Mouse (Mus musculus) testis, adult 2 months (tissue): Measurements from ENCODE around the gene Mob1b. TPM values are rescaled to one million over a fixed set of nuclear protein-coding genes. Genes with fewer than 3 reads are reported as not detected.

Source experiments
- H3K27ac ChIP-seq: fragments of 200-500 bp; 2 replicates; pipeline ENCODE4 v1.5.1; 2012; ENCODE audit warnings: low read depth, low read length; ENCODE audit not compliant: control insufficient read depth, insufficient read depth
- H3K27me3 ChIP-seq: fragments of 200-500 bp; 2 replicates; pipeline ENCODE4 v1.6.1; 2012; ENCODE audit warnings: mild to moderate bottlenecking, low read length, moderate library complexity; ENCODE audit not compliant: control insufficient read depth, insufficient read depth
- H3K36me3 ChIP-seq: fragments of 200-500 bp; 2 replicates; pipeline ENCODE4 v1.6.1; 2012; ENCODE audit warnings: mild to moderate bottlenecking, low read length; ENCODE audit not compliant: control insufficient read depth, insufficient read depth
- H3K4me1 ChIP-seq: fragments of 200-500 bp; 2 replicates; pipeline ENCODE4 v1.6.1; 2012; ENCODE audit warnings: low read length; ENCODE audit not compliant: control insufficient read depth, insufficient read depth
- H3K4me3 ChIP-seq: fragments of 200-500 bp; 2 replicates; pipeline ENCODE4 v1.5.1; 2012; ENCODE audit warnings: low read depth, mild to moderate bottlenecking, low read length, moderate library complexity, mixed read lengths; ENCODE audit not compliant: control insufficient read depth
- CTCF ChIP-seq: fragments of 200-500 bp; IDR thresholded peaks from 2 replicates; pipeline ENCODE4 v1.5.1; 2012; ENCODE audit warnings: low read depth, mild to moderate bottlenecking, inconsistent platforms, low read length, moderate library complexity; ENCODE audit not compliant: control insufficient read depth, insufficient read depth, insufficient replicate concordance
- POLR2A ChIP-seq: fragments of 200-500 bp; IDR thresholded peaks from 2 replicates; pipeline ENCODE4 v1.6.1; 2012; ENCODE audit warnings: low read depth, mild to moderate bottlenecking, inconsistent platforms, low read length, moderate library complexity; ENCODE audit not compliant: control insufficient read depth
- polyA plus RNA-seq: library from polyadenylated mRNA; depleted of rRNA; stranded (reverse); fragments of >200 nt; gene quantifications from 2 replicates; pipeline ENCODE4 v1.2.3, GENCODE M21; 2012

Gene Mob1b
- polyA plus RNA-seq, 1 experiment = 4.9 TPM

DNA sequence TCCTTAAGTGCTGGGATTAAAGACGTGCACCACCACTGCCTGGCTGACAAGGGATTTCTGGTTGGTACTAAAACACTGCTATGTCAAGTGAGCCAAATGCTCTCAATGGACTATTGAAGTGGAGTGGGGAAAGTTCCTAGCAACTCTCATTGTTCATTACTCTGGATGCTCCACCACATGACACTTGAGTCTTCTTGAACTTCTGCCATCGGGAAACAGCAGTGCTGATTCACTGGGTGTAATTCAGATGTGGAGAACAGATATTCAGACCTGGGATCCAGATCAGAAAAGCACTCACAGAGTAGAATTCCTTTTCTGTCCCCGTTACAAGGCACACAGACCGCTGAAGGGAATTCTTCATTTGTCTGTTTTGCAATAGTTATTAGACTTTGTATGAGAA is 17.1 kb upstream of the Mob1b start:
- Histone ChIP-seq H3K27me3 (no peaks in the 10 kb centered on the region), H3K27ac (no peak overlapping the region), H3K4me3 (no peak overlapping the region), H3K4me1 (no peaks in the 10 kb centered on the region), H3K36me3 (no peaks in the 10 kb centered on the region)
- TF ChIP-seq POLR2A (no peak), CTCF (no peak)

DNA sequence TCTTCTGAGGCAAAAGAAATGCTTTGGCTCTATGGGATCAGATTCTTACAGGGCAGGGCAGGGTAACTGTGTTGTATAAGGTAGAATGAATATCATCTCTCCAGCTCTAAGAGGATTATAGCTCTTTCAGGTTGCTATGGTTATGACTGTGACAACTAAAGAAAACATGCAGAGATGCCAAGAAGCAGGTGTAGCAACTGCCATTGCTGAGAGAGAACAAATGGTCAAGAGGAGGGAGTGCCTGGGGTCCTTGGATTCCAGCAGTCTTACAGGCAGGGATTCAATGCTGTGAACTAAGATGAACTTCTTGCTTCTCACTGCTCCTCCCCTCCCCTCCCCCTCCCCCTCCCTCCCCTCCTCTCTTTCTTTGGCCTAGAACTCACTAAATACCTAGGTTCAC is 9.5 kb upstream of the Mob1b start:
- H3K36me3 ChIP-seq = no peaks in the 10 kb centered on the region
- no peaks in the 10 kb centered on the region for H3K27me3 ChIP-seq
- no peak overlapping the region for H3K27ac ChIP-seq
- no peak for TF ChIP-seq POLR2A
- TF ChIP-seq CTCF = no peak
- H3K4me1 ChIP-seq = peaks cover 2% of the 10 kb centered on the region; the same call in 1 of the 2 replicates
- H3K4me3 ChIP-seq = no peak overlapping the region

- Histone ChIP-seq H3K4me3 (no peak overlapping the region), H3K27me3 (no peaks in the 10 kb centered on the region), H3K27ac (no peak overlapping the region)
These were observed 8.9 kb upstream of the Mob1b start for GRCm38 (mm10) chr5:88711618-88712224.

DNA sequence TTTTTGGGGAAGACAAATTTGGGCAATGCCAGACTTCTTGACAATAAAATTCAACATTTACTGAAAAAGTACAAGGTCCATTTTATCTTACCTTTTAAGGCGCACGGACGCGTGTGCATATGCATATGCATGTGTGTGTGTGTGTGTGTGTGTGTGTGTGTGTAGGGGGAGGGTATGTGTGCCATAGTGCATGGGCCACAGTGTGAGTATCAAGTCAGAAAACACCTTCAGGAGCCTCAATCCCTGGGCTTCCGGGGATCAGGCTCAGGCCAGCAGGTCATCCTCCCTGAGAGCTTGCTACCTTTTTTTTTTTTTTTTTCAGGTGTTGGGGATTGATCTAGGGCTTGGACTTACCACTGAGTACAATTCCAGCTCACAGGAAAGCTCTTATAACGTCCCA is 8.3 kb upstream of the Mob1b start:
- no peaks in the 10 kb centered on the region for H3K27me3 ChIP-seq
- TF ChIP-seq POLR2A (no peak), CTCF (no peak)
- no peak overlapping the region for H3K4me3 ChIP-seq
- no peaks in the 10 kb centered on the region for H3K36me3 ChIP-seq
- H3K4me1 ChIP-seq = peaks cover 2% of the 10 kb centered on the region; the same call in 1 of the 2 replicates
- no peak overlapping the region for H3K27ac ChIP-seq

More at GRCm38 (mm10) chr5:88711618-88712224, 8.9 kb upstream of the Mob1b start:
- Histone ChIP-seq H3K36me3 (no peaks in the 10 kb centered on the region), H3K4me1 (peaks cover 2% of the 10 kb centered on the region; the same call in 1 of the 2 replicates)
- TF ChIP-seq CTCF (no peak), POLR2A (no peak)

DNA sequence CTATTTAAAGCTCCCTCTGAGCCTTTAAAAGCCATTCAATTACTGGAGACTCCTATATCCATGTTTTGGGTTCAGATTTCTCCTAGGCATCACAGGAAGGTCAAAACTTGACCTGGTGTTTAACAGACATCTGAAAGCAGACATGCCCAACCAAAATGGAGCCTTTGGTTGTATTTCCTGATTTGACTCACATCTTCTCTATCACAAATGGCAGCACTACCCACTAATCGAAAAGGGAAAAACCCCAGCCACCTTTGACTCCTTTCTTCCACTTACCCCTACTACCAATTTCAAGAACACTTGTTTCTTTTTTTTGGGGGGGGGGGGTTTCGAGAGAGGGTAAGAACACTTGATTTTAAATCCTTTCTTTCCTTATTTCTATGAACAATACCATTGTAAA is 3.7 kb upstream of the Mob1b start:
- Histone ChIP-seq H3K27me3 (no peaks in the 10 kb centered on the region), H3K36me3 (no peaks in the 10 kb centered on the region), H3K4me3 (no peak overlapping the region), H3K27ac (no peak overlapping the region), H3K4me1 (peaks cover 10% of the 10 kb centered on the region)
- no peak for TF ChIP-seq POLR2A
- TF ChIP-seq CTCF = no peak

DNA sequence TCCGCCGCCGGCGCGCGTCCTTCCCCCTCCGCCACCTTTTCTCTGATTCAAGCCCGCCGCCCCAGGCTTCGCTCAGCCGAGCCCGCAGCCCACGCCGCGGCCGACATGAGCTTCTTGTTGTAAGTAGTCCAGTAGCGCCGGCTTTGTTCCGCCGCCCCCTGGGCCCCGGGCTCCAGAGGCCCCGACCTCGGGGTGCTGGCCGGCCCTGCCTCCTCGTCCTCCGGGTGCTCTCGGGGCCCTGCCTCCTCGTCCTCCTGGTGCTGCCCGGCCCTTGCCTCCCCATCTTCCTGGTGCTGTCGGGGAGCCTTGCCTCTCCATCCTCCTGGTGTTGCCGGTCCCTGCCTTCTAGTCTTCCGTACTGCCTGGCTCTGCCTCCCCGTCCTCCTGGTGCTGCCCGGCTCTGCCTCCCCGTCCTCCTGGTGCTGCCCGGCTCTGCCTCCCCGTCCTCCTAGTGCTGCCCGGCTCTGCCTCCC is 384 bp downstream of the Mob1b start:
- Histone ChIP-seq H3K27me3 (no peaks in the 10 kb centered on the region), H3K4me3 (peak overlapping the region; percentile 98), H3K4me1 (peaks cover 13% of the 10 kb centered on the region), H3K27ac (peak overlapping the region; percentile 85), H3K36me3 (no peaks in the 10 kb centered on the region)
- TF ChIP-seq POLR2A (no peak), CTCF (no peak)

DNA sequence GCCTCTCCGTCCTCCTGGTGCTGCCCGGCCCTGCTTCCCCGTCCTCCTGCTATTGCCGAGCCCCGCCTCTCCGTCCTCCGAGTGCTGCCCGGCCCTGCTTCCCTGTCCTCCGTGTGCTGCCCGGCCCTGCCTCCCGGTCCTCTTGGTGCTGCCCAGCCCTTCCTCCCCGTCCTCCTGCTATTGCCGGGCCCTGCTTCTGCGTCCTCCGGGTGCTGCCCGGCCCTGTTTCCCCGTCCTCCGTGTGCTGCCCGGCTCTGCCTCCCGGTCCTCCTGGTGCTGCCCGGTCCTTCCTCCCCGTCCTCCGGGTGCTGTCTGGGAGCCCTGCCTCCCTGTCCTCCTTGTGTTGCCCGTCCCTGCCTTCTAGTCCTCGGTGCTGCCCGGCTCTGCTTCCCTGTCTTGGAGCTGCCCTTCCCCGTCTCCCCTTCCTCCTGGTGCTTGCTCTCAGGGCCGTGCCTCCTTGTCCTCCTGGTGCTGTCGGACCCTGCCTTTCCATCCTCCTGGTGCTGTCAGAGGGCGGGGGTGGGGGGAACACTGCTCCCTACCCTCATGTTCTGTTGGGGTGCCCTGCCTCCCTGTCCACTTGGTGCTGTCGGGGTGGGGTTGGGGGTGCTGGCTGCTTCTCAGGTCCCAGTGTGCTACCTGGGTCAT is 1.0 kb downstream of the Mob1b start:
- H3K36me3 ChIP-seq = no peaks in the 10 kb centered on the region
- H3K27ac ChIP-seq = no peak overlapping the region
- TF ChIP-seq CTCF (no peak), POLR2A (0 out of 2 replicates have a peak, but pooled peaks have one; percentile 17)
- H3K4me3 ChIP-seq = peak overlapping the region; percentile 98
- H3K27me3 ChIP-seq = no peaks in the 10 kb centered on the region
- peaks cover 13% of the 10 kb centered on the region for H3K4me1 ChIP-seq
